Mouse (Mus musculus) brain, embryonic 18.5 days (tissue): ENCODE measurements around the gene Irf2.

Experiments
- DNase-seq: peaks from one replicate; pipeline ENCODE4 v3.0.0-alpha.2; 2012; ENCODE audit warnings: low read depth, low spot score

The Irf2 gene

DNA sequence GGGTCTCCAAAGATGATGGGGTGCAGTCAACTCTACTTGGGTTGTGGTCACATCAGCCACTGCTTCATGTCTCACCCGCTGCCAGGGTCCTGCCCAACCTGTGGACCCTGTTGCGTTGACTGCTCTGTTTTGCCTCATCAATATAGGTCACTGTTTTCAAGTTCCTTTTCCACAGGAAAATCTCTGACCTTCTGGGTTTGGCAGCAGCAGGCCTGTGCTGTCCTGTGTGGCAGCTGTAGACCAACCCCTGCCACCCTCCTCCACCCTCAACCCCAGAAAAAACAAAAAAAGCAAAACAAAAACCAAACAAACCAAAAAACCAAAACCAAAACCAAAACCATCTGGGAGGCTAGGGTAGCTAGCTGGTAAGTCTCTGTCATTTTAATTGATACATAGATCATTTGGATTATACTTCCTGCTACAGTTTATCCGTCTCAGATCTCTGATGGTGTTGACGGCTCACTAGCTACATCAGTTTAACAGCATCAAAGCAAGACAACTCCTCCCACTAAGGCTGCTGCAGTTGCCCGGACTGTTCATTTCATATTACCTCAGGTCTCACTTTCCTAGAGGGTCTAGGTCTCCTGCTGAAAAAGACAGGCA is 16.3 kb downstream of the Irf2 start:
- DNase-seq: no peak

DNA sequence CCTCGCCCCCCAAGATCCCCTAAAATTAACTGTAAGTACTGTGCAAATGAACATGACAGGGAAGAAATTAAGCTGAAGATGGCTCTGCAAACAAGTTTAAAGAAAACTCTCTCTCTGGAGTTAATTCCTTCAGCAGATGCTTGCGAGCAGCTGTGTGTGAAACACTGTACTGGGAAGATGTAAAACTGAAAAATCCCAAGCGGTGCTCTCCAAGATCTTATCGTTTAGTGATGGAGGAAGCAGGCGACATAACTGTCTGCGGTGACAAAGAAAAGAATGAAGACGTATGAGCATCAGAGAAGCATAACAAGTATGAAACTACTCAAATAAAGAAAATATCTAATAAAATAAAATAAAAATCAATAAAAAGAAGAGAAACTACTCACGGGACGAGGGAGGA is 18.1 kb downstream of the Irf2 start:
- no peak for DNase-seq

DNA sequence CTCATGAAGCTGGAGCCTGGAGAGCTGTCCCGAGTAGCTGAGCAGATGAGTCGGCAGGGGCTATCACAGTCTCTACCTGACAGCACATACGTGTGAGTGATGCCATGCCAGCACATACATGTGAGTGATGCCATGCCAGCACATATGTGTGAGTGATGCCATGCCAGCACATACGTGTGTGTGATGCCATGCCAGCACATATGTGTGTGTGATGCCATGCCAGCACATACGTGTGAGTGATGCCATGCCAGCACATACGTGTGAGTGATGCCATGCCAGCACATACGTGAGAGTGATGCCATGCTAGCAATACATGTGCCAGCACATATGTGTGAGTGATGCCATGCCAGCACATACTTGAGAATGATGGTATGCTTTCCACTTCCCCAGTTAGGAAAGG is 18.6 kb downstream of the Irf2 start:
- no peak for DNase-seq

DNA sequence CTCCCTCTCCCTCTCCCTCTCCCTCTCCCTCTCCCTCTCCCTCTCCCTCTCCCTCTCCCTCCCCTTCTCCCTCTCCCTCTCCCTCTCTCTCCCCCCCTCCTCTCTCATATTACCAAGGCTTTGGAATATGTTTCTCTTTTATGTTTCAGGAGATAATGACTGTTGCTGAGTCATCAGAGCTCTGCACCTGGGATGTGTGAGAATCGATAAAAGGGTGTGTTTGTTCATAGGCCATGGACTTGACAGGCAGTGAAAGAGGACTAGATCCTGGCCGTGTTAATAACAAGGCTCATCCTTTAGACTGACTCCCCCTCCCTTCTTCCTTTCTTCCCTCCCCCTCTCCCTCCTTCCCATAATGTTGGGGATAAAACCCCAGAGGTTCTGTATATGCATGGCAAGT is 19.1 kb downstream of the Irf2 start:
- no peak for DNase-seq

DNA sequence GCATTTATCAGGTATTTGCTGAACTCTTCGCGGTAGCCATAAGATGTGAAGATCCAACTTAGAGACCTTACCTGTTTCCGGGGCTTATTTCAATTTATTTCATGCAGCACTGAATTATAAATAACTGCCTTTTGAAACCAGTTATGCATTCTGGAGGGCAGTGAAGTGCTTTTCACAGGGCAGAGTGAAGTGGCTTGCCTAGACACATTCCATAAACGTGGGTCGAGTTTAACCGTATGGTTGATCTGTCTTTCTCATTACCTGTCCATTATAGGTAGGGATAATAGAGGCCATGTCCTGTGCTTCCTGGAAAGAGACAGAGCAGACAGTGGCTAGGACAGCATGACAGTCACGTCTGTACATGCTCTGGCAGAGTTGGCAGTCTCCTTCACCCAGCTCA is 20.0 kb downstream of the Irf2 start:
- no peak for DNase-seq

DNA sequence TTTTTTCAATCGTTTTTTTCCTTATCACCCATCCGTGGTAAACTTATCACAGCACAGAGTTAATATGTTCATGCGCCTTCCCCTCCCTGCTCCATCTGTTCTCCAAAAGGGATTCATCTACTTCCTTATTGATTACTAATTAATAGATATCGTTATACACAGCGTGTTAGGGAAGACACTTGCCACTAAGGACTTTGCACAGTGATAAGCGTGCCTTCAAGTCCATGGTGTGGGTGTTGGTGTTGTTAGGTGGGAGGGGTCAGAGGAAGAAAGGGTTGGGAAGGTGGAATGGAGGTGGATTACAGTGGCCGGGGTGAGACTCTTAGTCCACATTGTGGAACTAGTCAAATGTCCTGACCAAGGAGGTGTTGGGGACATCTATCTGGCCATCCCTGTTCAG is 21.2 kb downstream of the Irf2 start:
- DNase-seq: no peak

DNA sequence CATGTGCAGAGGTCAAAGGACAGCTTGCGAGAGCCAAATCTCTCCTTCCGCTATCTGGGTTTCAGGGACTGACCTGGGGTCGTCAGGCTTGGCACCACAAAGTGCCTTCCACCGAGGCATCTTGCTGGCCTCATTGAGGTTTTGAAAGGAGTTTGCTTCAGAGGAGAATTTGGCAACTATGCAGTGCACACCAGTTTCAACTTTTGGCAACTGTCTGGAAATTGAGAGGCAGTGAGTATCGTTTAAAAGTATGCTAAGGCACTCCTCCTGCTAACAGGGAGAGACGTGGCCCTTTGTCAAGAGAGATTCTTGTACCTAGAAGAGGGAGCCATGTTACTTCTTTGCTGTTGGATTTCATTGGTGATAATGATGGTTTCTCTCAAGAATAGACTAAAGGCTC is 21.9 kb downstream of the Irf2 start:
- DNase-seq: no peak

DNA sequence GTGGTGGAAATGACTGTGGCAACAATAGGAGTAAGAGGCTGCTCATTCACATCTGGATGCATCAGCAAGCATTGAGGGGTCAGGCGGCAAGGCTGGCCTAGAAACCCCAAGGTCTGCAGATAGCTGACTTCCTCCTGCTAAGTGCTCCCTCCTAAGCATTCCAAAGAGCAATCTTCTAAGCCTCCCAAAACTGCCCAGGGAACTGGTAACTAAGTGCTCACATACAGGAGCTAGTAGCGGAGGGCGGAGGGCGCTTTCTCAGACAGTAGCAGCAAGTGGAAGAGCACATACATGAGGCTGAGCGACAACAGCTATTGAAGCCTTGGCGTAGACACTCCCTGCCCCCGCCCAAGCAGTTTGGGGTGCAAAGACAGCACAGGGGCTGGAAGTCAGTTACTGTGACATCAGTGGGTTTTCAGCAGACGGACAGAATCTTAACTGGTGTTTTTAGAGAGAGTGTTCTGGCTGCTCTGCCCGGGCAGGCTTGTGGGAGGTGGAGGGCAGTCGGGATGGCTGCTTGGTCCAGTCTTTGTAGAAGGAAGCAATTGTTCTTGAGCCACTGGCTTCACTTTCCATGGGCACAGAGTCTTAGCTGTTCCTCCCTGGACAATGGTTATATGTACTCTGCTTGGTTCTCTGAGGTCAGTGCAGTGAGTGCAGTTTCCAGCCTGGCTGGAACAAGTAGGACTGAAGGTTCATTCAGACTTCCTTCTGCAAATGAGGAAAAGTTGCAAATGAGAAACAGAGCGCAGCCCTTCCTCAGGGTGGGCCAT is 30.1 kb downstream of the Irf2 start:
- peak; percentile 20 for DNase-seq

DNA sequence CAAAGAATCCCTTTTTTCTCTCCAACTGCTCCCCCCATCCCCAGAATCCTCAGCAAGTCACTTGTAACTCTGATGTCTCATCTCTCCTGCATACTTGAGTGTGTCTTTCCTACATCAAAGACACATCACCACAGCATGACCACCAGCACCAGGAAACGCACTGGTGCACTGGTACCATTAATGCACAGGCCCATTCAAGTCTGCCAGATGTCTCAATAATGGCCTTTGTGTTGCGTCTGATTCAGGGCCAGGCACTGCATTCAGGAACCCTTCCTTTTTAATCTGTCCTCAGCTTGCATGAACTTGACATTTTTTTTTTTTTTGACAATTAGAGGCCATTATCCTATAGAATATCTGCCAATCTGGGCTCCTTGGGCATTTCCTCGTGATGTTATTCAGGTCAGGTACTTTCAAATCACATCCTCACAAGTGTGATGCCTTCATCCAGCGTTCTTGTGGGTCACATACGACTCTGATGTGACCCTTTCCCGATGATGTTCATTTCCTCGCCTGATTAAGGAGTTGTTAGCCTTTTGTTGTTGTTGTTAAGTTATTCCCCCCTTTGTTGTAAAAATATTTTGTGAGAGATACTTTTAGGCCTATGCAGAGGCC is 31.5 kb downstream of the Irf2 start:
- DNase-seq: no peak

DNA sequence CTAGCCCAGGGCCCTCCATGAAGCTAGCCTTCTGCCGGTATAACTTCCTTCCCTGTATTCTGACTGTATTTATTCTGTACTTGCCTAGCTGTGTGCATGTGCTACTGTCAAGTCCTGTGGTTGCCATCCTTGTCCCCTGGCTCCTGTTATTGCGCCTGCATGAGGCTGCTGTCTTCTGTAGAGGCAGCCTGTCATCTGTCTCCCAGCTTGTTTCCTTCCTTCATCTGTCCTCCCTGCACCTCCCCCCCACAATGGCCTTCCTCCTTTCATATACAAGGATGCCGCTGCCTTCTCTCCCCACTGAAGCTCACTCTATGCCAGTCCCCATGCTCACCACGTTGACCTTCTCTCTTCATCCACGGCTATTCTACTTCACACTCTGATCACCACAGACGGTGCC is 33.3 kb downstream of the Irf2 start:
- DNase-seq: no peak

DNA sequence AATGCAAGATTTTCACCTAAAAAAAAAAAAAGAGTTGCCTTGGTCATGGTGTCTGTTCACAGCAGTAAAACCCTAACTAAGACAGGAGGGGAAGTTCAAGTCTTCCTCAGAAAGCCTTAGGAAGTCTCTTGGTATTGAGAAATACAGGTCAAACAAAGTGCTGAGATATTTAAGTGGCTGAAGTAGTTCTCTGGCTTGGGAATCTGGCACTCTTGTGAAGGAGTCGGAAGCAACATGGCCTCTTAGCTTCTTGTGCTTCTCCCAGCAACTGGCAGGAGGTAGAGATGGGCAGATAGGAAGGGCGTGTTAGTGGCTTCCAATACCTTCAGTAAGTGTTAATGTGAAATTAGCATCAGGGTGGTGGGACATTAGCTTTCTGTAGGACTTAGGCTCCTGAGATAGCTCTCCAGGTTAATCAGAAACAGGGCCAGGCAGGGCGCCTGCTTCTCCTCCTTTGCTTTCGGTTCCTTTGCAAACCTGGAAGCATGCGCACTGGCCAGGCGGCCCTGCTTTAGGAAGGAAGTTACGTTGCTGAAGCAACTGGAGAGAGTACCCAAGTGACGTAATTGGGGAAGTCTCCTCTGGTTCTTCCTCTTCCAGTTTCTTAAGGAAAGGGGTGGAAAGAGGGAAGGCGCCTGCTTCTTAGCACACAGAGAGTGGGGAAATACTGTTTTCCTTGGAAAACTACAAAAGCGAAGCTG is 38.4 kb downstream of the Irf2 start:
- DNase-seq: no peak

DNA sequence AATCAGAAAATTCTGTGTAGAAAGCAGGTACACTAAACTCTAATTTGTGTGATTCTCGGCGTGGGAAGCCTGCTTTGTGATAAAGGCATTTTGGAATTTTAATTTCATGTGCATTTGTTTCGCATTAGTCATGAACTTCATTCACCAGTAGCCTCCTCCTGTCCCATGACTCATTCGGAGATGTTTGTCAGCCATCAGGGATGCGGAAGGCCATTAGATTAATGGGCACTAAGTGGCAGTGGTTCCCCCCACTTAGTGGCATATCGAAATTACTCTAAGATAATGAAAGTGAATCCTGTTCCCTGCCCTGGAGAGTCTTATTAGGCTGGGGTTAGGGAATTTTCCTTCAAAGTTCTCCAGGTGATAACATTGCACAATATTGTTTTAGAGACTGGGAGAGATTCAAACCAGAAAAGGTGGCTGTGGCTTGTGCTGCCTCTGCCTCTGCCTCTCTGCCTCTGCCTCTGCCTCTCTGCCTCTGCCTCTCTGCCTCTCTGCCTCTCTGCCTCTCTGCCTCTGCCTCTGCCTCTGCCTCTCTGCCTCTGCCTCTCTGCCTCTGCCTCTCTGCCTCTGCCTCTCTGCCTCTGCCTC is 41.6 kb downstream of the Irf2 start:
- no peak for DNase-seq

DNA sequence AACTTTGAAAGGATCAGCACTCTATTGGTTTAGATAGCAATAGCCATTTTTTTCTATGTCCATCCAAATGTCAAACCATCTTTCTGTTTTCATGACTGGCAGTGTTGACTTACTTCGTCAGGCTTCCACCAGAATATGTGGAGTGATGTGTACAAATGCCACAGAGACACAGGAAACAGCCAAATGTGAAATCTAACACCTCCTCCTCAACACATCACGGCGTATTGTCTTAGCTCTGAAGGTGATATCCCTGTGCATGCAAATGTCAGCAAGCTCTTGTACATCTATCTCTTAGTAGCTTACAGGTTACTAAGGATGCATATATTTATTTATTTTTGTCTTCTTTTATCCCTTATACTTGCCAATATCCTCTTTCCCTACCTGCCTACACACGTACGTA is 42.7 kb downstream of the Irf2 start:
- DNase-seq: no peak

DNA sequence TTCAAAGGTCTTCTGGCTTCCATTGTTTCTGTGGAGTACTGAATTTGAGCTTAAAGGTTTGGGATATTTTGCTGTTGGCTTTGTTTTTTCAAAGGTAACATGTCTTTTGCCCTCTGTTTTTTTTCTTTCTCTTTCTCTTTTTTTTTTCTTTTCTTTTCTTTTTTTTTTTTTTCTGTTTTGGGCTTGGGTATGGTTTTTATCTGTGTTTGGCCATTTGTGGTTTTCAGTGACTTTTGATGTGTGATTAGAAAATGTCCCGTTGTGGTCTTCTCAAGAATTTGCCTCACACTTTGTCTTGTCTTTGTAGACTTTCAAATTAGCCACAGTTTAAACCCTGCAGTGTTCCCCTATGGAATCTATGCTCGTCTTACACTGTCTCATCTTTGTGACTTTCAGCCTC is 45.5 kb downstream of the Irf2 start:
- no peak for DNase-seq

DNA sequence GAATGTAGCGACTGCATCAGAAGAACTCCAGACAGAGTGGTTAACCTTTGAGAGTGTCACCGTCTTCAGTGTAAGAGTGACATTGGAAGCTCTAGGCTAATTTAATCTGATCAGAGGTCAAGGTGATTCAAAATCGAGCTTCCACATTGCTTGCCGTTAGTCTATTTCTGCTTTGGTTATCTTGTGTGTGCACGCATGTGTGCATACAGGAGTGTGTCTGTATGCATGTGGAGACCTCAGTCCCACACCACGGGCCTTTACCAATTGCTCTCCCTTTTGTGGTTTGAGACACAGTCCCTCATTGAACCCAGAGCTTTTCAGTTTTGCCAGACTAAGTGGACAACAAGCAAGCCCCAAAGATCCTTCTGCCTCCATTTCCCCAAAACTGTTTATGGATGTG is 46.4 kb downstream of the Irf2 start:
- DNase-seq: no peak

DNA sequence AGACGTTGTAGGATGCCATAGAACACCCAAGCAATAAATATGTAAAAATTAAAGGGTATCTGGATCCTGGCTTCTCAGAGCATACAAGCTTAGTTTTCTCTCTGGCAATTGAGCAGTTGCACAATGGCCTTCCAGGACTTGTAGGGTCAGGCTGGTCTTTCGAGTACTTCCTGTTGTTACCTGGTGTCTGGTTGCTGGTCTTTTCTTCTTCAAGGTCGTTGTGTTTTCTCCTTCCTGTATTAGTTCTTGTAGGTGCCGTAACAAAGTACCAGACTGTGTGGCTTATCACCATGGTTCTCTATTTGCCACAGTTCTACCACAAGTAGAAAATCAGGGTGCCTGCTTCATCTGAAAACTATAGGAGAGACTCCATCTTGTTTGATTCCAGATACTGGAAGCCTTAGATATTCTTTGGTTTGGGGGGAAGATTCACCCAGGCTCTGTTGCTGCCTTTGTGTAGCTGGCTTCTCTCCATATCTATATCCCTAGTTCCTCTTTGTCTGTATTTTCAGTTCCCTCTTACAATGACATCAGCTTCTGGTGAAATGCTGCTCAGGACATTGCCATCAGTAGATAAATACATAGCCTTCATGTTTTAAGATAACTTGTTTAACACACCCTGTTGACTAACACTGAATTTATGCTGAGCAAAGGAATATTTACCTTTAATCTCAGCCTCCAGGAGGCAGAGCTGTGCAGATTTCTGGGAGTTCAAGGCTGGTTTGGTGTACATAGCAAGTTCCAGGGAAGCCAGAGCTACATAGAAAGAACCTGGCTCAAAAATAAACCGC is 49.8 kb downstream of the Irf2 start:
- no peak for DNase-seq

DNA sequence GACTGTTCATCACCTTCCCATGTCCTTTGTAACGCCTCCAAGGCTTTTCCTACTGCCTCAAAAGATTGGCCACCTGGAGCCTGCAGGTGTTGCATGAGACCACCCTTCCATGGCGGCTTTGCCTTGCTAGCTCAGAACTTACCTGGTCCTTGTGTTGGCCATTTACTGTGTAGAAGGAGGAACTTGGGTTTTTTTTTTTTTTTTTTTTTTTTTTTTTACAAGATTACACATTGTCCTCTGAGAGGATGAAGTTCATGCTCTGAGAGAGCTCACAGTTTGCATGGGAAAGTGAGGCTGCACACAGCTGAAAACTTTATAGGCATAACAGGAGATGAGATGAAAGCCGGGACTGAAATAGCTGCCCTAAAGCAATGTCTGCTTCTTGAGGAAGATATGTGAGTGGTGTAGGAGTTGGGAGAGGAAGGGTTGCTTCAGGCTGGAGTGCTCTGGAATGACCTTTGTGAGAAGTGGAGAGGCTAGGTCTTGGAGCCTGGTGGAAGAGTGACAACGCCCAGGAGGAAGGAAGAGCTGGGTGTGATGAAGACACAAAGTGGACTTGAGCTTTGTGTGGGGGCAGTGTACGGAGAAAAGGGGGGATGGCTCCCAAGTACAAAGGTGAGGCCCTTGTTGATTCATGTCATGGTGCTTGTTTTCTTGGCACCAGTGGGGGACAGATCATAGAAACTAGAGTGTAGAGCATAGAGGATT is 52.3 kb downstream of the Irf2 start:
- no peak for DNase-seq

DNA sequence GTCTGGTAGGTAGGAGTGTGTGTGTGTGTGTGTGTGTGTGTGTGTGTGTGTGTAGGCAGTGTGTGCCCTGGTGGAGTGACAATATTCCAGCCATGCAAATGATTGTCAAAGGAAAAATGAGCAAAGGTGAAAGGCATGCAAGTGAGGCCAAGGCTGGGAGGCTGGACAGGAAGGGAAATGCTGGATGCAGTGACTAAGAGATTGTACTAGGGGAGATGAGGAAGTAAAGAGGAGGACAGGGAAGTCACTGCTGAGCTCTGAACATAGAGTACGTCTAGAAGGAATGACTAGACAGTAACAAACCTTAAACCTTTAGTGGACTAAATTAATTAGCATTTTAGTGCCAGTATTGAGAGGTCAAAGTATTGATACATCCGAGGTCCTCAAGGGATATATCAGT is 53.1 kb downstream of the Irf2 start:
- no peak for DNase-seq

DNA sequence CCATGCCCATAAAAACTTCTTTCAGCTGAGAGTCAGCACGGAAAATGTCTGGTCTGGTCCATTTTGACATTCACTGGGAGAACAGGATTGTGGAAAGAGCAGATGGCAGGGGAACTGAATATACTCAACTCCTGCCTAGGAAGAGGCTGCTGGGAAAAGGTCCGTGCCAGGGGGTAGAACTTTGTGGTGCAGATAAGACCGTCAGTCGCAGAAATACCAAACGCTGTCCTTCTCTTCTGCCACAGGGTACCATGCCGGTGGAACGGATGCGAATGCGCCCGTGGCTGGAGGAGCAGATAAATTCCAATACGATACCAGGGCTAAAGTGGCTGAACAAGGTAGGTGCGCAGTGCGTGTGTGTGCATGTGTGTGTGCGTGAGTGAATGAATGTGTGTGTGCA is 53.7 kb downstream of the Irf2 start:
- no peak for DNase-seq

DNA sequence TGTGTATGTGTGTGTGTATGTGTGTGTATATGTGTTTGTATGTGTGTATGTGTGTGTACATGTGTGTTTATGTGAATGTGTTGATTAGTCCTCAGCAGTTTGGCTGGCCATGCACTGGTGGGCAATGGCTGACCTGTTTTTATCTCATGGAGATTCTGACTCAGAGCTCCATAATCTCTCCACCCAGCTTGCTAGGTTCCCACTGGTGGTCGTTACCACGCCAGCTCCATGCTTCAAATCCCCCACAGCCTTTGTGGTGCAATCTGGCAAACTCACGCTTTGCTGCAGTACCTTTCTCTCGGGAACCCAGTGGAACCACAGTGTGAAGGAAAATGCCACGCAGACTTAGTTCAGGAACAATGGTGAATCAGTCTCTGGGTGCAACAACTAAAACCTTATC is 54.8 kb downstream of the Irf2 start:
- DNase-seq: no peak

DNA sequence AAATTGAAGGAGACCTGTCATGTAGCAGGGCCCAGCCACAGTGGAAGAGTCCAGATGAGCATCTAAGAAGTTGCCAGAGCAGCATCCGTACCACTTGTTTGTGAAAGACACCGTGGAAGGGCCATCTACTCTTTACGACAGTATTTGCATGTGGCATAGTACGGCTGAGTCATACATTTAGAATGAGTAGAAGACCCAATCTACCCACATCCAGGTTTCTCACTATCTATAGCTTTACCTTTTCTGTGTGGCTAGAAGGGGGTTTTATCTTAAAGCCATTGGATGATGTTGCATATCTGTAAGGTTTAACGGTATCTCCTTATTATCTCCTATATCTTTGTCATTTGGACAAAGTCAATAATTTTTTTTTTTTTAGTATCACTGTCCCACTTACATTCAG is 59.7 kb downstream of the Irf2 start:
- no peak for DNase-seq
